Mouse (Mus musculus): ENCODE data around the gene Sec23b.
"Not testable (repeated sequence)": the region's sequence is repeated elsewhere in the genome, so short reads cannot be mapped to it uniquely, and the experiment has no call there.

Sec23b gene

DNA sequence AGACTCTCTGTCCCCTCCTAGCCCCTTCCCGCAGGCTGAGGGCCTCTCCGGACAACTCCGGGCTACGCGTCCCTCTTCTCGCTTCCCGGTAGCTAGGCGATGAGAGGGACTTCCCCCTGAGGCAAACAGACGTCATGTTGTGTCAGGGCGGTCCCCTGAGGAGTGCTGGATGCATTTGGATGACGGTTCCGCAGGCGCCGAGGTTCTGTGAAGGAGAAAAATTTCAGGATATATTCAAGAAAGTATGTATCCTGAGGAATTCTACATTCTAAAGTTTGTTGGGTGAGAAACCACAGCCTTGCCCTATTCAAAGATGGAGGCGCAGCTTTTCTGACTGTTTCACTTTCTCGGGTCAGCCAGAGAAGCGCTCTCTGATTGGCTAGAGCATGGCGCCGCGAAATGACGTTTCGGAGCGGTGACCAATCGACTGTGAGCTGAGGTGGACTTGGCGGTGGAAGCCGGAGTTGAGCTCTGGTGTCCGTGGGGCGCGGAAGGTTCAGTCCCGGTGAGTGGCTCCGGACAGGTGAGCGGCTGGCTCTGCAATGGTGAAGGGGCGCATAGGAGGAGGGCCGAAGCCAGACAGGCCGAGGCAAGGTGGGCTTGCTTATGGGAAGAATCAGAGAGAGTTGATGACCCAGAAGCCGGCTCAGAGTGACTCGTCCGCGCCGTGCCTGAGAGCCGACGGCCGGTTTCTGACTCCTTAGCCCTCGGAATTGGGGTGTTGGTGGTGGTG lies at the start of gene Sec23b:
TSS of gene Sec23b (plus strand) at position 410 of the 733 bp plus-strand sequence.
- peak; percentile 89 to 96 for DNase-seq (ENCODE audit: low spot score in 2 of 2)

DNA sequence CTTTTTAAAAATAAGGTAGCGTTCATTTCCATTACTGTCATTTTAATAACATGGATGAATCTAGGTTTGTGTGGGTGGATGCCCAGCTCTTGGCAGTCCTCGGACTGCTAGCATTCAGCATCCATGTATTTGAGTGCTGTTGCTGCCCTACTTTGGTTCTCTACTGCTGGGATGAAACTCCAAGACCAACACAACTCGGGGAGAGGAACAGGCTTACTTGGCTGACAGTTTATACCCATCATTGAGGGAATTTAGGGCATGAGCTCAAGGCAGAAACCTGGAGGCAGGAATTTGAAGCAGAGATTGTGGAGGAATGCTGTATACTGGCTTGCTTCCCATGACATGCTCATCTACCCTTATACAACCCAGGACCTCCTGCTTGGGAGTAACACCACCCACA lies 41.4 kb upstream of the Sec23b start:
- DNase-seq (ENCODE audit: low spot score in 2 of 2), result no peak

DNA sequence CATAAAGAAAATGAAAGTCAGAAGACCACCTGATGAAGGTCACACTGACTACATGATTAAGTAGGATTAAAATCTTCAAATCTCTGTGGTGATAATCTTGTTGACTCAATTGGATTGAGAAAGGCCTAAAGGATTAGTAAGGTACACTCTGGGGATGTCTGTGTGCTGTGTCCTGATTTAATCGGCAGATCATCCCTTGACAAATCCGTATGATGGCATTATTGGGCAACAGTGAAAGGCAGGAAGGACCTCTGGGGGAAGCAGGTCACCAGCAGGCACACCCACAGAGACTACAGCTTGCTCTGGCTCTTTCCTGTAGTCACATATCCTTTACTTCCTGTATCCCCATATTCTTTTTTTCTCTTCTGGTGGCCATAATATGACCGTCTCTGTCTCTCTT lies 36.3 kb upstream of the Sec23b start:
- DNase-seq (ENCODE audit: low spot score in 2 of 2), result no peak

DNA sequence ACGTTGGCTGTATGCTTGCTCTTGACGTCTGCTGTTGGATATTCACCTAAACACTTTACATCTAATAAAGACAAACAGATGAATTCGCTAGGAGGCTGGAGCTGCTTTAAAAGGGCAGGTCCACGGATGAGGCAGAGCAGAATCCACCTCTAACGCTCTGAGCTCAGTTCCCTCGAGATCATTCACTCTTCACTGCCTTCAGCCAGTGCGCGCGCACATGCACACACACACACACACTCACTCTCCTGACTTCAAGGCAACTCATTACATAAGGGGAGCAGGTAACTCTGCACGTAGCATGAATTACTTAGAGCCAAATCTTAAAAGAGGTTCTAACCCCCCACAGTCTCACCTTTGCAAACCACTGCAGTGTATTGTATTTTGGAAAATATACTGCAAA lies 30.2 kb upstream of the Sec23b start:
- DNase-seq (ENCODE audit: low spot score in 2 of 2), result no peak

DNA sequence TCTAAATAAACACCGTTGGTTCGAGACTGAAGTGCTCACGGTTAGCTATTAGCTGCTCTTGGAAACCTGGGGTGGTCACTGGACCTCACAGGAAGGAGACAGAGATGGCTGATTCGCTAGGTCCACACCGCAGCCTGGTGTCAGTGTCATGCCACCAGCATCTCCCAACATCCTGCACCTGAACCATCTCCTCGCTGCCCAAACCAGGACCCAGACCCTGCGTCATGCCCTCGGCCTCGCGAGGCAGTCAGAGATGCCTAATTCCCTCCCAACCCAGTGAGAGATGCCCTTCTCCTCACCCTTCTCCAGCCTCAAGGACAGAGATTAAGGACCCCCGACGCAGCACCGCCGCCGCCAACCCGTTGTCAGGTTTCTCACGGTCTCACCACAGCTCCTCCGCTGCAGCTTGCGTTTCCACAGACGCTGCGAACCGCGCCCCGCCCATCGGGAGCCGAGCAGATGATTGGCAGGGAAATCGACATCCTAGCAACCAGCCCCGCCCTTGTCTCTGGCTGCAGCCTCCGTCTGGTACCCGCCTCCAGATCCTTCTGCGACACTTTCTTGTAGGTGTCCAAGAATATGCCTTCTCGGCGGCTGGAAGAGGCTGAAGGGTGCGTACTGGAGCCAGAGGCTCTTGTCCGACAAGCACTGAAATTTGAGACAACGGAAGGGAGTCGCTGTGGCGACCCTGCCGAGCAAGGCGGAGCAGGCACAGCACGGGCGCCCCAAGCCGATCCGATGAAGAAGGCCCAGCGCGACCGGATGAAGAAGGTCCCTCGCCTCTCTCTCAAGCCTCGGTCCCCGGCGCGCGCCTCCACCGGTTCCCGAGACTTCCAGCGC lies 28.8 kb upstream of the Sec23b start, which contains the start of the genes Dzank1 and Polr3f:
TSS of gene Dzank1 (minus strand) at position 434 of the 840 bp plus-strand sequence.
TSS of gene Polr3f (plus strand) at position 738 of the 840 bp plus-strand sequence.
- peak; percentile 90 to 92 for DNase-seq (ENCODE audit: low spot score in 2 of 2)

DNA sequence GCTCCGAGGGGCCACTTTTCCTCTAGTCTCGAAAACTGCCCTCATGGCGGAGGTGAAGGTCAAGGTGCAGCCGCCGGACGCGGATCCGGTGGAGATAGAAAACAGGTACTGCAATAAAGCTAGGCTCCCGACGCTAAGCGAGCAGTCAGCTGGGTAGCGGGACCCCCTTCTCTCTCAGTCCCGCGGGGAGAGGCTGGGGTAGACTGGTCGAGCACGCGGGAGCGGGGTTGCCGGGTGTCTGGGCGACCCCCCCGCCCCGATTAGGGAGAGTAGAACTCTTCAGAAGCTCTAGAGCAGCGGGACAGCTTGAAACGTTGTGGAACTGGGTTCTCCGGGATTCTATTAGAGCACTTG lies 28.2 kb upstream of the Sec23b start:
- DNase-seq (ENCODE audit: low spot score in 2 of 2), result no peak

DNA sequence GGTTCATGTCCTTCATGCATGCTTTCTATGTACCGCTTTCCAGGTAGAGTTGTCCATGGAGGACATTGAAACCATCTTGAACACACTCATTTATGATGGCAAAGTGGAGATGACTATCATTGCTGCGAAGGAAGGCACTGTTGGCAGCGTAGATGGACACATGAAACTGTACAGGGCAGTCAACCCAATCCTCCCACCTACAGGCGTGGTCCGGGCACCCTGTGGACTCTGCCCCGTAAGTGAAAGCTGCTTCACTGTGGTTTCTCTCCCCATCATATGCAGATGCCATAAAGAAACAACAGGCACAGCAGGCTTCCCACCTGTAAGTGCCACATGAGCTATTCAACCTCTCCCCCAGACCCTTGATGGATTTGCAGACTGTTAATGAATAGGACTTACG lies 18.9 kb upstream of the Sec23b start:
- no peak for DNase-seq (ENCODE audit: low spot score in 2 of 2)

DNA sequence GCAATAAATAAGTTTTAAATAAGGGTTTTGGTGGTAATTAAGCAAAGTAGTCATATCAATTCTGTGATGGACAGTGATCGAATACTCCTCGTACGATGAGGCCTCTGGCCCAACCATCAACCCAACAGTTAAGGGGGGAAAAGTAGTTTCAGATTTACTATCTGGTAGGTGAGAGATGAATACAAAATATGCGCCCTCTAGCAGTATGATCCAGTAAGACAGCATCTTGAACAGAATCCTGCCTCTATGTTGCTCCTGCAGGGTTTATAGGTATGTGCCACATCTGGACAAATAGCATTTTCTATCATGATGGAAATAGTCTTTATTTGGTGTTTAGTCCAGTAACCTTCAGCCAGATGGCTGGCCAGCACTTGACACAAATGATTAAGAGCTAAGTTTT lies 14.8 kb upstream of the Sec23b start:
- DNase-seq (ENCODE audit: low spot score in 2 of 2), result no peak

DNA sequence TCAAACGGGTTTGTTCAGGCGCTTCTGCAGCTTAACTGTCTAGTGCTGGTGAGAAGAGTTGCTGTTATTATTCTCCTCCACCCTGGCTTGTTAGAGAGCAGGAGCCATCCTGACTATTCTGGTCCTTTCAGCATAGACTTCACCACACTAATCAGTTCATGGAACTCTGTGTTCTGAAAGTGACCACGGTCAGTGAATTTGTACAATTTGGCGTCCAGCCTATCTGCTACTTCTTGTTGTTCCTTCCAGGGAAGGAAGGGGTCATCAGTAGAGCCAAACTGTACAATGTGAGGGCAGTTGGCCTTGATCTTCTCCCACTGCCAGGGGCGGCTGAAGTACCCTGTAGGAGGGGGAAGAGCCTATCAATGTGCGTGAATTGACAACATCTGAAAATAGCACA lies 12.4 kb upstream of the Sec23b start:
- no peak for DNase-seq (ENCODE audit: low spot score in 2 of 2)

DNA sequence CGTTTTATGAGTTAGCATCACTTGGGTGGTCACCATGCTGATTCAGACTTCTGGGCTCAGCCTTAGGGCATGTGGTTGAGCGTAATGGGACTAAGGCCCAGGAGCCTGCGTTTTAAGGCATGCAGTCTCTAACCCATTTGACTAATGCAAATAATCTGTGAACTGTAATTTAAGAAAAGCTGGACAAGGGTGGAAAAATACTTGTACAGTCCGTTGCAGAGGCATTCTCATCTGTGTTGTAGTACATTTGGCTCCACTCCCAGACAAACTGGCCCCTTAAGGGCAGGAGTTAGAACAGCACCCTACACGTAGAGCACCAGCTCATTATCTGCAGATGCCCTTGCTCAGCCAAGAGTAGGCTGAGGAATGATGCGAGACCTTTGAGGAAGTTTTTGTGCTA lies 11.4 kb upstream of the Sec23b start:
- no peak for DNase-seq (ENCODE audit: low spot score in 2 of 2)

DNA sequence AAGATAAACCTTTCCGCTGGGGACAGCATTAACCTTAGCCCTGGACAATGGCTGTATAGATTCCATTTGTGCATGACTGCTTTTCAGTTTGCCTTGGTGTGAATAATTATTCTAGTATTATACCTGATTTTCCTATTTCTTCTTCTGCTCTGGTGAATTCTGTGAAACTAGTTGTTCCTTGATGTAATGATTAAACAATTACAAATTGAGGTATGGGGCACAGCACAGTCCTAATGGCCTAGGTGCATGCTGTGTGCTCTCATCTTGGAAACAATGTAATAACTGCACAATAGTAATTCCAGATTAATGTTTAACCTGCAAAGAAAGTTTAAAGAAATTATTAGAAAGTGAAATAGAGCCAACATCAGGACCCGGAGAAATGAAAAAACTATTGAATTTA lies 11.0 kb upstream of the Sec23b start:
- DNase-seq (ENCODE audit: low spot score in 2 of 2), result no peak

DNA sequence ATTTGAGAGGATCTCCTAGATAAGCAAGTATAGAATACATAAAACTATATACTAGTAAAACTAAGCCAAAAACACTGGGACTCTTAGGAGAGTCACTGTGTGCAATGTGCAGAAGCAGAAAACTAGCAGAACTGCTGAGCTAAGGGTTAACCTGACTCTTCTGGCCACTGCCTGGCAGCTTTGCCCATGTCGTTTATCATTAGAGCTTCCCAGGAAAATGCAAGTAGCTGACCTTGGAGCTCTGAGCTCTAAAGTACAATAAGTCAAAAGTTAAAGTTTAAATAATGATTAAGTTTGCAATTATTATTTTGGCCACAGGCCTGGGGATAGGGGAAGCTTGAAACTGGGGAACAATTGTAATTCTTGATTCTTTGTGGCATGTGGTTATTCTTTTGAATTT lies 10.5 kb upstream of the Sec23b start:
- DNase-seq (ENCODE audit: low spot score in 2 of 2), result no peak

DNA sequence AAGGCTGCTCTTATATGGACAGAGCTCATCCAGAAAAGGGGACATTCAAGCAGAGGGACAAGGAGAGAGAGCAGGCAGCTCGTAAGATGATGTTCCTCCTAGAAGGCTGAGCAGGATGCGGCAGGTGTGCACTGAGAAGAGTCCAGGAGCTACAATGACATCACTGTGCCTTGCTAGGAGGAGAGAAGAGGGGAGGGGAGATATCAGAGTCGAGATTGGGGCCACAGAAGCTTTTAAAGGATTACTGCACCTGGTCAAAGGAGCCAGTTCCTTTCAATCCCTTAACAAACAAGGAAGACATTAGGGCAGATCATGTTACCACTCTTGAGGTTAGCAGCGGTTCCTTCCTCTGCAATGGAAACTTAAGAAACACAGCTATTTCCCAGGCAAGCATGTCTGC lies 8.5 kb upstream of the Sec23b start:
- no peak for DNase-seq (ENCODE audit: low spot score in 2 of 2)

DNA sequence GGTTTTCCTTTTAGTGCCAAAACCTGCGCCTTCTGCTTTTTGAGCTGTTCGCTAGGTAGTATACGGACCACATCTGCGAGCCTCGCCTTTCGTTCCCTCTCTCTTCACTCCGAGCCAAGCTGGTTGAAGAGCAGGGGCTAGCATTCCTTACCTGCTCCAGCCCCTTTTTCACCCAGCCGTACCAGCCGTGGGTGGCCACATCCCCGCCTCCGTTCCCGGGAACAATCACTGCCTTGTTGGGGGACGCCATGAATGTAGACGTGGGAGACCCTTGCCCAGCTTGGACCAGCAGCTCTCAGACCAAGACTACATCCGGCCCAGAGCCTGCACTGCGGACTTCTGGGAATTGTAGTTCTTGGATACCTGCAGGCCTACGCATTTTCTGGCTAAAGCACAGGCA lies 5.5 kb upstream of the Sec23b start, which contains the start of gene Rbbp9:
TSS of gene Rbbp9 (minus strand) at position 341 of the 400 bp plus-strand sequence.
- peak in 1 of 2 experiments; percentile 21 for DNase-seq (ENCODE audit: low spot score in 2 of 2)

DNA sequence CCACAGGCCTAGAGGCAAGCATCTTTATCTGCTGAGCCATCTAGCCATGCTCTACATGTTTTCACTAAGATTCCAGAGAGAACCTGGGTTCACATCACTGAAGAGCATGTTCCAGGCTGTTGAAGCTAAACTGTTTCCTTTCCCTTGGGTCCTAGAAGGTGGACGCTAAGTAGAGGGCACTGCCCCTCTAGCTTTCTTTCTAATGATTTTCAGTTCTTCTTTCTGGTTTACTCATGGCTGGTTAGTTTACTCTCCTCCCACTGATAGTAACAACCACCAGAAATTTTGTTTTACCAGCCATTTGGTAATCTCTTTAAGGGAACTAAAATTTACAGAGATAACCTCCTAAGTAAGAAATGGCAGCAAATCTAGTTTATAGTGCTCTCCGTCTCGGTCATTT lies 2.1 kb upstream of the Sec23b start:
- DNase-seq (ENCODE audit: low spot score in 2 of 2), result no peak

DNA sequence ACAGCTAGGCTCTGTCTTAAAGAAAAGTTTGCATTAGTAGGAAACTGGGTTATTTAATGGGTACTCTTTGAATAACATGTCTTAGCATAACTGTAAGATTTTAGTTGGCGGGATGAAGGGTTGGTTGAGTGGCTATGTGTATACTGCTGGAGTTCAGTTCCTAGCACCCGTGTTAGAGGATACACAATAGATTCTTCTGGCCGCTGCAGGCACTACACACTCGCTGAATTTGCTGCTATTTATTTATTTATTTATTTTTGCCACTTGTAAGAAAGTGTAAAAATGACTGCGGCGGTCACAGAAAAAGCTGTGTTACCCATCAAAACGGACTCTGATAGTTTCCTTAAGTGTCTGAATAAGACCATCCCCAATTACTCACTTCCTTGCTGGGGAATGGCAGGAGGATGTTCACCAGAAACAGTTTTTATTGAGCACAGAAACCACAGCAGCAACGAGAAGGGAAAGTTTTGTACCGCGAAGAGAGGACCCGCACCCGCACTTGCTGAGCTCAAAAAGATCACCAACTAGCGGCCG lies 676 bp upstream of the Sec23b start:
- no peak for DNase-seq (ENCODE audit: low spot score in 2 of 2)

DNA sequence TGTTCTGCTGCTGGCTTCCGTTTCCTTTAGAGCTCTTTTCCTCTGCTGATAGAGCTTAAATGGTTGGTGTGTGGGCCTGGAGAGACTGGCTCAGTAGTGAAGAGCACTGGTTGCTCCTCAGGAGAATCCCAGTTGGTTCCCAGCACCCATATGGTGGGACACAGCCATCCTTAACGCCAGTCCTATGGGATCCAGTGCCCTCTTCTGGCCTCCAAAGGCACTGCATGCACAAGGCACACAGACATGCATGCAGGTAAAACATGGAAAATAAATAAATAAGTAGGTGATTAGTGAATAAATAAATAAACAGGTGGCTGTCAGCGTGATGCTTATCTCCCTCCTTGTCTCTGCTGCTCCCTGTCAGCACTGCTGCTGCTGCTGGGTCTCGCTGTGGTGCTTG lies 32.7 kb downstream of the Sec23b start:
- DNase-seq (ENCODE audit: low spot score in 2 of 2), result no peak

DNA sequence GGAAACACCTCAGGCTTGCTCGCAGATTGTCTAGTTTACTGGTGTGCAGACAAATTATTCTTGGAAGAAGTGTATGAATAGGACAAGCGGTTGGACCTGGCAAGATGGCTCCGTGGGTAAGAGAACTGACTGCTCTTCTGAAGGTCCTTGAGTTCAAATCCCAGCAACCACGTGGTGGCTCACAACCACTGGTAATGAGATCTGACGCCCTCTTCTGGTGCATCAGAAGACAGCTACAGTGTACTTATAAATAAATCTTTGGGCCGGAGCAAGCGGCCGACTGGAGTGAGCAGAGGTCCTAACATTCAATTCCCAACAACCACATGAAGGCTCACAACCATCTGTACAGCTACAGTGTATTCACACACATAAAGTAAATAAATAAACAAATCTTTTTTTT lies 37.0 kb downstream of the Sec23b start:
- not testable (repeated sequence) for DNase-seq (ENCODE audit: low spot score in 2 of 2)

DNA sequence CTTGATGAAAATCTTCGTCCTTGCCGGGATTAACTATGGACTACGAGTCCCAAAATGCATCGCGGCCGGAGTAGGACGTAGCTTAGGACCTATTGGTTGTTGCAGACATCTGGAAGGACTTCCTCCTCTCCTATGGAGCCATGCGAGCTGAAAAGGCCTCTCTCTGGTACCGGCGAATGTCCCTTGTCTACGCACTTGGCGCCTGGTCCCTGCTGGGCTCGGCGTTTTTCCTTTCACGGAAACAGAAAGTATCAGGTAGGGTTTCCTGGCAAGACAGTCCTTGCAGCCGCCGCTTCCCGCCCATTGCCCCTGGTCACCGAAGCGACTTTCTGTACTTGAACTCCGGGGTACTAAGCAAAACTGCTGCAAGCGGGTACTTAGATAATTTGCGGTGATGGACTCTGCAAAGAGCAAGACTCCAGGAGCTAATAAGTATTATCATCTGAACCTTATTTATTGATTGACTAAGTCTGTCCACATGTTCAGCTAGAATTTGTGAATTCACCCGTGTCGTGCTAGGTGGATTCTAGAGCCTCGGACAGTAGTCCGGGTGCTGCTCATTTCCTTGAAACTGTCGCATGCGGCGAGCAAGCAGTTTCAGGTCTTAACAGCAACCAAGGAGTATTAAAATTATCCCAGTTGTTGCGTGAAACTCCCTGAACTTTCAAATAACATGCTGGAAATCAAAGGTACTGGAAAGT lies 38.1 kb downstream of the Sec23b start, which contains the start of gene Smim26:
TSS of gene Smim26 (plus strand) at position 104 of the 701 bp plus-strand sequence.
- peak; percentile 34 to 55 for DNase-seq (ENCODE audit: low spot score in 2 of 2)

DNA sequence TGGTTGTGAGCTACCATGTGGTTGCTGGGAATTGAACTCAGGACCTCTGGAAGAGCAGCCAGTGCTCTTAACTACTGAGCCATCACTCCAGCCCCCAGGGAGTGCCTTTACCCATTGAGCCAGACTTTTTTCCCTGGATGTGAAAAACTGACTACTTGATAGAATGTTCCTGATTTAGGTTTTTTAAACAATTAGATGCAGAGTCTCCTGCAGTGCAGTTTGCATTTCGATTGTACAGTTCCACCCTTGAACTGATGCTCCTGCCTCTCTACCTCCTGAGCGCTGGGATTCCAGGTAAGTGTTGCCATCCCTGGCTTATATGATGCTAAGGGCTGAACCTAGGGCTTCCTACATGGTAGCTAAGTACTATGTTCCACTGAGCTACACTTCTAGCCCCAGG lies 42.0 kb downstream of the Sec23b start:
- DNase-seq (ENCODE audit: low spot score in 2 of 2), result no peak

DNA sequence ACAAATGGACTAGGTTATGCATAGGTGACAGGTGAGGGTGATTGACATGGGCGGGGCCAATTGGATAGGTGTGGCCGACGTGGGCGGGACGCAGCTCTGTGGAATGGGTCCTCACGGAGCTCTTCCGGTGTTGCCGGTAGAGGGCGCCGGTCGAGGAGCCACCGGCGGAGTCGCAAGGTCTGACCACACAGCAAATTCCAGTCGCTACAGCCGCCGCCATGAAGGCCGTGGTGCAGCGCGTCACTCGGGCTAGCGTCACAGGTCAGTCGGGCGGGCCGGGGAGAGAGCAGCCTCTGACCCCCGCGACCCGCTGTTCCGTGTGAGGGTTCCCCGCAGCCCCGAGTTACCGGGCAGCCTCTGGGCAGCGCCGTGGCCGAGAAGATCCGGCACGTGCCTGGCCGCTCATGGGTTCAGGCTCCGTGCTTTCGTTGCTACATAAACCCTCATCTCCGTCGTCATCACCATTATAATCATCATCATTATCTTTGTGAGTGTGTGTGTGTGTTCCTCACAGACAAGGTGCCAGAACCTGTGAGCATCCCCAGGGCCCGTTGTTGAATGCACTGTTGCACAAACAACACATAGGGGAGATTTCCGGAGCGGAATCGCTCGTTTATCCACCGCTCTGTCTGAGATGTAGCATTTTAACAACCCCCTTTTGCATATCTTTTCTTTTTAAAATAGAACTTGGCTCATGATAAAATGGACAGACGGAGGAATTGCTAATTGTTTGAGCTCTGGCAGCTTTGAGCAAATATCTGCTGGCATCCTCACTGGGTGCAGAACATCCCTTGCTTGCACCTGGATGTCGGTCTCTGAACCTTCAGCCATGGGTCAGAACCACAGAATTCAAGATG lies 44.0 kb downstream of the Sec23b start, which contains the start of gene Dtd1:
TSS of gene Dtd1 (plus strand) at position 67 of the 857 bp plus-strand sequence.
- DNase-seq (ENCODE audit: low spot score in 2 of 2), result peak; percentile 72 to 83
